Mouse (Mus musculus): Measurements from ENCODE around the gene Pgf.

GRCm38 (mm10) chr12:85205425-85205824, 27.8 kb upstream of the Pgf start:
- TF ChIP-seq CTCF (IDR thresholded peaks at IDR 0.05; ENCODE audit: borderline replicate concordance, extremely low read depth, insufficient read depth, insufficient read length) (no peak), POLR2A (IDR thresholded peaks at IDR 0.05; ENCODE audit: borderline replicate concordance, extremely low read depth, insufficient read depth, insufficient read length, poor library complexity, severe bottlenecking) (no peak)

All from brain, embryonic 14.5 days (tissue).